Mouse (Mus musculus): ENCODE measurements around the gene Cyp4f14. TPM values are rescaled to one million over a fixed set of nuclear protein-coding genes. Genes with fewer than 3 reads are reported as not detected.

Gene Cyp4f14
- polyA plus RNA-seq (2012; rRNA removed) = 0.14 and 0.17 TPM in 2 replicates

DNA sequence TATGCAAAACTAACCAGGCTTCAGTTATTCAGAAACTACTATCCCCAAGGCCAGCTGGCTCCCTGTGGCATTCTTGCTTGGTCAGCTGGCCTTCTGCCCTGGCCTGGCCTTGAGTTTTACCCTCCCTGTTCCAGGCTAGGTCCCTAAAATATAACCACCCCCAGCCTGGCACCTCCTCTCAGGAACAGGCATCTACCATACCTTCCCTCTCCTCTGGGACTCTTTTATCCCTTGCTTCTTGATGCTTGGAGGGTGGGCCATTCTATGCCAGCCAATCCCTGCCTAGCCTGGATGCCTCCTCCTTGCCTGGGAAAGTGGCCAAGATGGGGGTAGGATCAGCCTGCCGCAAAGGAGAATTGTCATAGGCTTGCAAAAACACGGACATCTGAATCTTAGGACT lies at the start of gene Cyp4f14:
Gene Cyp4f14 (minus strand): TSS at position 212 of the 400 bp plus-strand sequence.

DNA sequence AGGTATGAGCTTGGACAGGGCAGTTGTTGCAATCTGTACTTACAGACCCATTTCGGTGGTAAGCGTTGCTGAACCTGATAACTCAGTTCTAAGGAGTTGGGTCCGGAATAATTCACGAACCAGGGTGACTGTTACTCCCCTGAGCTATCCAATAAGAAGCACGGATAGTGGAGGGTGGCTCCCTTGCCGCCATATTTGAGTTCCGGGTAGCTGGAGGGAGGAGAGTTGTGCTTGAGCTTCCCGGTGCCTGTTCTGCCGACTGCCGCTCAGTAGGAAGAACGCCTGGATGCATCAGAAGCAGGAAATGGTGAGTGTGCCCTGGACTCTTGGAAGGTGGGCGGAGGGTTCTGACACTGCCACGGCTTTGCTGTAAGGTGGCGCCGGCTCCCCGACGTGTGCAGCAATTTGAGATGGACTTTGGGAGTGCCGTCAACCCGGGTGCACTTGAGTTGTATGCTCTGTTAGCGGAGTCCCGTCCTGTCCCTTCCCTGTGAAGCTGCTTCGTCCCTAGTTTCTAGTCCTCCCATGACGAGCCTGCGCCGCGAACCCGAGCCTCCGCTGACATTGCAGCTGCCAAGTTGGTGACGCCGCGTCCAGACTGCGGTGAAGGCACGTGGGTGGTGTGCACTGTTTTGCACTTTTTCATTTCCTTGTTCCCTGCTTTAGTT lies 48.6 kb upstream of the Cyp4f14 start, which contains the start of gene Zfp472:
Gene Zfp472 (plus strand): TSS at position 192 of the 668 bp plus-strand sequence.

DNA sequence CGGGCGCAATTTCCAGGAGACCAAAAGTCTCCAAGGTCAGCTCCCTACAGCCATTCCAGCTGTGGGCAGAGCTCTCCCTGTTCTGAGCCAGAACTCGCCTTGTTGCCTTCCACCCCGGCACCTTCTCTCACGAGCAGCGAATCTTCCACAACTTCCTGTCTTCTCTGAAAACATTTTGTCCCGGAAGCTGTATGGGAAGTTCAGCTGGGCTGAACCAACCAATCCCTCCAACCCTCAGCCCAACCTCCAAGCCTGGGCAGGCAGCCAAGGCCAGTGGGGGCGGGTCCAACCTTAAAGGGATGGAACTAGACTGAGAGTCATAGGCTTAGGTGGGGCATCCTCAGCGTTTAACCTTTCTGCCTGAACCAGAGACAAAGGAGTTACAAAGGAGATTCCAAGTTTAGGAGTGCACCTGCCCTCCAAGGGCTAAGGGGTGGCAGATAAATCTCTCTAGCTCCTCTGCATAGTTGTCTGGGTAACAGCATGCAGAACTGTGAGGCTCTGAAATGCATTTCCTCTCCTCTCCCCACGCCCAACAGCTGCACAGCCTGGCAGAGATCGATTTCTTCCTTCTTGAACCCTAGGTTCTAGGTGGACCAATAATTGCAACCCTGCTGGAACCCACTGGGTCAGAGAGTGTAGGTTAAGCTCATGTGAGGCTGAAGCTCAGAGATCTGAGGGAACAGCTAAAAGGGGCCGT lies 30.2 kb upstream of the Cyp4f14 start, which contains the start of gene Cyp4f13:
Gene Cyp4f13 (minus strand): TSS at position 188 of the 700 bp plus-strand sequence.

DNA sequence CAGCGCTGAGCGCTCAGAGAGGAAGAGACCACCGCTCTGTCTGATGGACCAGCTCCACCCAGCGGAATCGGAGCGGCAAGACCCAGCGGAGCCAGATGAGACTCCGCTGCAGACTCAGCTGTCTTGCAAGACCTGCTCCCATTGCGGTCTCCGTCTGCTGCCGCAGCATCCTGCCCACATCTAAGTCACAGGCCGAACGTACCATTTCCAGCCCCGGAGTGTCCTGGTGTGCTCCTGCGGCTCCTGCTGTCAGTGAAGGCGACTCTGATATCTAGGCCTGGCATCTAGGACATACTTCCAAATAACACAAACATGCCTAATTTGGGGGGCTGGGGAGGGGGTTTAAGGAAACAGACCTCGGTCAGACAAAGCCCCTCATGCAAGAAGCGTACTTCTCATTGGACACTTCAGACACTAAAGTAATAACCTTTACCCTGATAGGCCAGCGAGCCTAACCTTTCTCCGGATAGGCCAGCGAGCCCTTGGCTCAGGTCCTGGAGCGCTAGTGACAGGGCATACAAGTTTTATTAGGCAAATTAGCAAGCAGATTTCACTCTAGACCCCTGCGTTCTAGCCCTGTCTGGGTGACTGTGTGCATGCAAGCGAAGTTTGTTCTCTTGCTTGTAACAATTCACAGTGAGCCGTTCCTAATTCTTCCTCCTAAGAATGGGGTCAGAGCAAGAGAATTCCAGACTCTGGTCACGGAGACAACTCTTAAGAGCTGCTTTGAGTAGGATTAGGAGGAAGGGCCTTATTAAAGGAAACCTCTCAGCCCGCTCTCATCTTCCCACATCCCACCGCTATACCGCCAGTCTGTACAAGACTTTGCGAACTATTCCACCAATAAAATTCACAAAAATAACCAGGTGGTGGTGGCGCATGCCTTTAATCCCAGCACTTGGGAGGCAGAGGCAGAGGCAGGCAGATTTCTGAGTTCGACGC lies 25.6 kb downstream of the Cyp4f14 start, which contains the start of gene Zfp870:
Gene Zfp870 (minus strand): TSS at position 404 of the 942 bp plus-strand sequence.

Other genes with a start within 250 kb of the Cyp4f14 start
- 0.17 and 0.59 TPM in 2 replicates for gene Cyp4f15, start 231.7 kb downstream of the Cyp4f14 start, polyA plus RNA-seq (2012; rRNA removed)
- 1.2 and 2.9 TPM in 2 replicates for gene Zfp871, start 129.1 kb downstream of the Cyp4f14 start, polyA plus RNA-seq (2012; rRNA removed)
- gene Zfp811, start 107.4 kb downstream of the Cyp4f14 start, polyA plus RNA-seq (2012; rRNA removed) = 0.03 and 0.04 TPM in 2 replicates
- gene Zfp799, start 87.1 kb downstream of the Cyp4f14 start, polyA plus RNA-seq (2012; rRNA removed) = 0.49 and 0.54 TPM in 2 replicates
- 0.08 and 0.13 TPM in 2 replicates for gene Zfp870, start 25.7 kb downstream of the Cyp4f14 start, polyA plus RNA-seq (2012; rRNA removed)
- gene Cyp4f13, start 30.1 kb upstream of the Cyp4f14 start, polyA plus RNA-seq (2012; rRNA removed) = 26.1 and 29.8 TPM in 2 replicates
- 0.09 and 0.18 TPM in 2 replicates for gene Zfp472, start 48.5 kb upstream of the Cyp4f14 start, polyA plus RNA-seq (2012; rRNA removed)
- 0.12 and 0.41 TPM in 2 replicates for gene Zfp952, start 75.8 kb upstream of the Cyp4f14 start, polyA plus RNA-seq (2012; rRNA removed)
- 0.03 TPM in 1 of 2 replicates, not detected in the other for gene Zfp763, start 116.1 kb upstream of the Cyp4f14 start, polyA plus RNA-seq (2012; rRNA removed)
- gene 4921501E09Rik, start 150.7 kb upstream of the Cyp4f14 start, polyA plus RNA-seq (2012; rRNA removed) = not detected in 2 replicates
- gene Zfp563, start 172.0 kb upstream of the Cyp4f14 start, polyA plus RNA-seq (2012; rRNA removed) = 0.26 and 0.51 TPM in 2 replicates
- not detected in 2 replicates for gene Morc2b, start 222.3 kb upstream of the Cyp4f14 start, polyA plus RNA-seq (2012; rRNA removed)